Mouse (Mus musculus) liver, postnatal 0 days (tissue): ENCODE results near the gene Bri3bp.

Experiments
- CTCF ChIP-seq: sonication (generic); IDR thresholded peaks from 2 replicates; pipeline ENCODE4 v1.5.1; 2016; ENCODE audit warnings: antibody characterized with exemption, low read depth
- EP300 ChIP-seq: IDR thresholded peaks from 2 replicates; pipeline ENCODE4 v1.6.1; 2016; ENCODE audit warnings: antibody characterized with exemption, low read depth, mild to moderate bottlenecking

DNA sequence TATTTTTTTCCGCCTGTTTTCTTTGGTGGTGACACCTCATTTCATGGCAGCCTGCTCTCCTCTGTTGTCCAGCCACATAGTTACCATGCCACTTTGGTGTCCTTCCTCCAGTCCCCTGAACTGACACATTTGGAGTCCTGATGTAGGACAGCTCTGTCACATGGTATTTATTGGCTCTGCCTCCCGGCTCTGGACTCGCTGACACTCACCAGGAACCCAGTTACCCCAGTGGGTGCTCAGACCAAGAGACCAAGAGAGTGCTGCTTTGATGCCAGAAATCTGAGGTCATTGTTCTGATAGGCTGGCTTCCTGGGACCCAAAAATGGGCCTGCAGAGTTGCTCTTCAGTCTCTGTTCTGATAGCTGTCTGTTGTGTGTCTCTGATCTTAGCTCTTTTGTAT is 6.7 kb downstream of the Bri3bp start:
- TF ChIP-seq CTCF = no peak
- no peak for TF ChIP-seq EP300
